Mouse (Mus musculus): ENCODE measurements around the gene 4632433K11Rik.

- TF ChIP-seq POLR2A (IDR thresholded peaks at IDR 0.05; ENCODE audit: control insufficient read depth, extremely low read depth, insufficient read depth, low read length, poor library complexity) = no peak
- TF ChIP-seq CTCF (IDR thresholded peaks at IDR 0.05; ENCODE audit: borderline replicate concordance, control insufficient read depth, extremely low read depth, insufficient read depth, low read length, poor library complexity) = no peak
Measured at GRCm38 (mm10) chr7:4996003-4996895, 37.7 kb upstream of the 4632433K11Rik start, which contains the start of gene Zfp579.

All from thymus, adult 2 months (tissue).